Comparison of ENCODE assay signal across 28 mouse cellular contexts in genomic region chr2:144070479-144070878, GRCm38 (mm10). TPM values are rescaled to one million over a fixed set of nuclear protein-coding genes. Genes with fewer than 3 reads are reported as not detected.
DNase-seq lines count a peak whose midpoint lies in the region; ATAC-seq and TF ChIP-seq lines count a peak whose summit lies in the region.
"Had no signal": no experiment of that assay in that cellular context is flagged by ENCODE, and none has a peak within 500 bp of the region (broad histone marks: within the 10 kb centered on the region; RNA-seq: fewer than 3 reads in every experiment).

No protein-coding gene starts in this region.

- no peak overlapping the region for H3K27ac ChIP-seq in limb, embryonic 14.5 days (replicated peaks; ENCODE audit: low read depth, low read length)
- H3K27ac ChIP-seq in midbrain, embryonic 15.5 days: no peak overlapping the region
- H3K27ac ChIP-seq: embryonic facial prominence, embryonic 13.5 days; forebrain, embryonic 13.5 days; heart, embryonic 13.5 days; hindbrain, embryonic 15.5 days had no signal

- no peak for TF ChIP-seq POLR2A in limb, embryonic 14.5 days (IDR thresholded peaks at IDR 0.05; ENCODE audit: borderline replicate concordance, extremely low read depth, insufficient read depth, insufficient read length)

- peak; percentile 31 for DNase-seq in gastrocnemius, postnatal 10 days
- DNase-seq in gastrocnemius, adult 8-10 months (ENCODE audit: low spot score in 2 of 2): no peak
- peak; percentile 54 for DNase-seq in 3T3-L1 (ENCODE audit: low read depth, low spot score)
- DNase-seq in Muller cell, postnatal 12 days (ENCODE audit: inconsistent ontology term): peak; percentile 76
- DNase-seq in limb, embryonic 14.5 days (ENCODE audit: low spot score): peak; percentile 24
- no peak for DNase-seq in retina, embryonic 14.5 days (ENCODE audit: low spot score)
- DNase-seq in urinary bladder, postnatal 14 days (ENCODE audit: low spot score): no peak
- DNase-seq: adrenal gland, postnatal 14 days; B cell, adult 2 months; cerebellum, adult 11-12 months; cerebellum, adult 9-10 months; forebrain, postnatal 0 days; heart, adult 11 months; heart, postnatal 36 days had no signal

- no peaks in the 10 kb centered on the region for H3K27me3 ChIP-seq in limb, embryonic 14.5 days (ENCODE audit: control insufficient read depth, insufficient read depth, low read length)
- H3K27me3 ChIP-seq in midbrain, embryonic 15.5 days (replicated peaks): no peaks in the 10 kb centered on the region
- H3K27me3 ChIP-seq: embryonic facial prominence, embryonic 13.5 days; forebrain, embryonic 13.5 days; heart, embryonic 13.5 days; hindbrain, embryonic 15.5 days; Patski had no signal

- H3K4me3 ChIP-seq in limb, embryonic 14.5 days (replicated peaks; ENCODE audit: low read length): no peak overlapping the region
- no peak overlapping the region for H3K4me3 ChIP-seq in midbrain, embryonic 15.5 days
- H3K4me3 ChIP-seq: embryonic facial prominence, embryonic 13.5 days; forebrain, embryonic 13.5 days; heart, embryonic 13.5 days; hindbrain, embryonic 15.5 days had no signal

- ATAC-seq in limb, embryonic 14.5 days (ENCODE audit: low FRiP score, low read depth): peak; percentile 53; the same call in 1 of the 2 replicates
- ATAC-seq in midbrain, embryonic 15.5 days (replicated peaks): no peak
- ATAC-seq: activated CD4-positive, CD25-positive, alpha-beta regulatory T cell, adult 4 months; CD4-positive, CD25-positive, alpha-beta regulatory T cell, adult 4 months; forebrain, embryonic 13.5 days; forebrain, postnatal 0 days; Patski had no signal

- no peak overlapping the region for H3K4me2 ChIP-seq in limb, embryonic 14.5 days (replicated peaks; ENCODE audit: low read depth, low read length, severe bottlenecking)
- no peak overlapping the region for H3K4me2 ChIP-seq in midbrain, embryonic 15.5 days
- H3K4me2 ChIP-seq: embryonic facial prominence, embryonic 13.5 days; forebrain, embryonic 13.5 days; heart, embryonic 13.5 days; hindbrain, embryonic 15.5 days had no signal

- H3K9me3 ChIP-seq in limb, embryonic 14.5 days (ENCODE audit: control insufficient read depth, low read length): no peaks in the 10 kb centered on the region
- H3K9me3 ChIP-seq in midbrain, embryonic 15.5 days: no peaks in the 10 kb centered on the region
- H3K9me3 ChIP-seq: embryonic facial prominence, embryonic 13.5 days; forebrain, embryonic 13.5 days; G1E; heart, embryonic 13.5 days; hindbrain, embryonic 15.5 days had no signal

- H3K36me3 ChIP-seq in limb, embryonic 14.5 days (ENCODE audit: control insufficient read depth, insufficient read depth, low read length): no peaks in the 10 kb centered on the region
- H3K36me3 ChIP-seq in midbrain, embryonic 15.5 days (replicated peaks): no peaks in the 10 kb centered on the region
- H3K36me3 ChIP-seq: embryonic facial prominence, embryonic 13.5 days; G1E; heart, embryonic 13.5 days; hindbrain, embryonic 15.5 days had no signal

- H3K4me1 ChIP-seq in limb, embryonic 14.5 days (ENCODE audit: control insufficient read depth, insufficient read depth, low read length): peaks cover 3% of the 10 kb centered on the region; the same call in 1 of the 2 replicates
- H3K4me1 ChIP-seq in midbrain, embryonic 15.5 days: 0 out of 2 replicates have a peak, but pooled peaks cover 2% of the 10 kb centered on the region
- H3K4me1 ChIP-seq: forebrain, embryonic 13.5 days; heart, embryonic 13.5 days; hindbrain, embryonic 15.5 days had no signal

- no peak overlapping the region for H3K9ac ChIP-seq in limb, embryonic 14.5 days (ENCODE audit: low read depth, low read length, severe bottlenecking)
- H3K9ac ChIP-seq in midbrain, embryonic 15.5 days: no peak overlapping the region
- H3K9ac ChIP-seq: embryonic facial prominence, embryonic 13.5 days; forebrain, embryonic 13.5 days; forebrain, postnatal 0 days; heart, embryonic 13.5 days; hindbrain, embryonic 15.5 days had no signal

- WGBS in limb, embryonic 14.5 days: 44% methylated on average over 7 of the region's 7 CpGs
- 81% methylated on average over 7 of the region's 7 CpGs for WGBS in midbrain, embryonic 15.5 days

RNA-seq across cellular contexts. Expression of gene Banf2, which starts 37.6 kb away (rescaled TPM):
- total RNA-seq in gastrocnemius, postnatal 10 days (2021): not detected
- total RNA-seq in gastrocnemius, adult 8-10 months (2022): not detected
- polyA plus RNA-seq in limb, embryonic 14.5 days (2012; rRNA removed): not detected in 2 replicates
- not detected in 2 replicates for polyA plus RNA-seq in limb, embryonic 14.5 days (2014; fragmentation: Nextera tagmentation; extraction: Ambion mirVana)
- polyA plus RNA-seq in midbrain, embryonic 15.5 days (2015; fragmentation: Nextera tagmentation; extraction: Ambion mirVana): not detected in 2 replicates
- total RNA-seq: adrenal gland, adult 18-20 months; adrenal gland, postnatal 14 days; common myeloid progenitor, adult 5-6 weeks; forebrain, postnatal 0 days; G1E; gastrocnemius, postnatal 36 days; heart, postnatal 36 days had no signal
- polyA plus RNA-seq: activated CD4-positive, CD25-positive, alpha-beta regulatory T cell, adult 4 months; CD4-positive, CD25-positive, alpha-beta regulatory T cell, adult 4 months; embryonic facial prominence, embryonic 13.5 days; forebrain, embryonic 13.5 days; forebrain, postnatal 0 days; G1E; heart, embryonic 13.5 days; heart, postnatal 0 days; hindbrain, embryonic 11.5 days; hindbrain, embryonic 15.5 days; Patski had no signal

RNA-seq across cellular contexts. Expression of gene Rrbp1, which starts 59.4 kb away (rescaled TPM):
- total RNA-seq in gastrocnemius, postnatal 10 days (2021): 100 to 1,000 TPM; 119 to 189 TPM
- total RNA-seq in gastrocnemius, adult 8-10 months (2022): 10 to 100 TPM; 21.1 to 36.7 (median 29.5) TPM
- polyA plus RNA-seq in limb, embryonic 14.5 days (2012; rRNA removed): 194 and 325 TPM in 2 replicates
- polyA plus RNA-seq in limb, embryonic 14.5 days (2014; fragmentation: Nextera tagmentation; extraction: Ambion mirVana): 185 and 200 TPM in 2 replicates
- 29.4 and 32.4 TPM in 2 replicates for polyA plus RNA-seq in midbrain, embryonic 15.5 days (2015; fragmentation: Nextera tagmentation; extraction: Ambion mirVana)

Comparison
In these comparisons a context has a peak if more than half of its experiments do, and no peak if none do; other contexts are left out.
1. DNase-seq: peak in gastrocnemius, postnatal 10 days (single experiment), 3T3-L1 (single experiment), Muller cell, postnatal 12 days (single experiment) and limb, embryonic 14.5 days (single experiment); none in gastrocnemius, adult 8-10 months (0 of 2), retina, embryonic 14.5 days (single experiment) and urinary bladder, postnatal 14 days (single experiment).